10 mouse cellular contexts compared by ENCODE assay signal in genomic region chr12:35308537-35308936, GRCm38 (mm10).
DNase-seq lines count a peak whose midpoint lies in the region; ATAC-seq and TF ChIP-seq lines count a peak whose summit lies in the region.
"Had no signal": no experiment of that assay in that cellular context is flagged by ENCODE, and none has a peak within 500 bp of the region (broad histone marks: within the 10 kb centered on the region; RNA-seq: fewer than 3 reads in every experiment).

No protein-coding gene starts in this region.

- peak; percentile 17 for DNase-seq in thymus, postnatal 0 days (ENCODE audit: low spot score)
- no peak for DNase-seq in thymus, adult 2 months
- peak; percentile 26 for DNase-seq in embryo, embryonic 11 days
- DNase-seq in adrenal gland, postnatal 14 days = no peak
- no peak for DNase-seq in cerebellum, adult 9-11 months
- DNase-seq: lung, postnatal 14 days; thymus, postnatal 36 days had no signal

- no peak for ATAC-seq in intestine, postnatal 0 days
- no peak for ATAC-seq in intestine, embryonic 15.5 days

- TF ChIP-seq POLR2A in thymus, adult 2 months (IDR thresholded peaks at IDR 0.05; ENCODE audit: control insufficient read depth, extremely low read depth, insufficient read depth, low read length, poor library complexity) = no peak

- no peak overlapping the region for H3K9ac ChIP-seq in intestine, postnatal 0 days (ENCODE audit: low read depth, low read length)
- H3K9ac ChIP-seq in intestine, embryonic 15.5 days = no peak overlapping the region
- H3K9ac ChIP-seq: heart, embryonic 15.5 days had no signal

- no peak overlapping the region for H3K4me2 ChIP-seq in intestine, postnatal 0 days (replicated peaks; ENCODE audit: low read depth)
- no peak overlapping the region for H3K4me2 ChIP-seq in intestine, embryonic 15.5 days (replicated peaks)
- H3K4me2 ChIP-seq: heart, embryonic 15.5 days had no signal

- H3K4me1 ChIP-seq in intestine, postnatal 0 days (replicated peaks; ENCODE audit: control insufficient read depth, insufficient read depth, low read length) = no peaks in the 10 kb centered on the region
- H3K4me1 ChIP-seq in intestine, embryonic 15.5 days (replicated peaks) = no peaks in the 10 kb centered on the region
- H3K4me1 ChIP-seq in thymus, adult 2 months (replicated peaks; ENCODE audit: control insufficient read depth, insufficient read depth, low read length) = no peaks in the 10 kb centered on the region

- no peak overlapping the region for H3K27ac ChIP-seq in intestine, postnatal 0 days (ENCODE audit: low read depth, low read length)
- no peak overlapping the region for H3K27ac ChIP-seq in intestine, embryonic 15.5 days
- H3K27ac ChIP-seq in thymus, adult 2 months (ENCODE audit: control insufficient read depth, insufficient read depth, low read length) = no peak overlapping the region
- H3K27ac ChIP-seq: heart, embryonic 15.5 days had no signal

- TF ChIP-seq CTCF in intestine, postnatal 0 days (IDR thresholded peaks at IDR 0.05; ENCODE audit: low read depth) = peak; percentile 56
- no peak for TF ChIP-seq CTCF in thymus, adult 2 months (IDR thresholded peaks at IDR 0.05; ENCODE audit: borderline replicate concordance, control insufficient read depth, extremely low read depth, insufficient read depth, low read length, poor library complexity)

- H3K27me3 ChIP-seq in intestine, postnatal 0 days (replicated peaks; ENCODE audit: control insufficient read depth, insufficient read depth, low read length) = no peaks in the 10 kb centered on the region
- no peaks in the 10 kb centered on the region for H3K27me3 ChIP-seq in intestine, embryonic 15.5 days (replicated peaks)
- no peaks in the 10 kb centered on the region for H3K27me3 ChIP-seq in thymus, adult 2 months (ENCODE audit: control insufficient read depth, insufficient read depth, low read length)
- H3K27me3 ChIP-seq: heart, embryonic 15.5 days had no signal

- no peak overlapping the region for H3K4me3 ChIP-seq in intestine, postnatal 0 days (ENCODE audit: low read depth, low read length)
- H3K4me3 ChIP-seq in intestine, embryonic 15.5 days (replicated peaks) = no peak overlapping the region
- H3K4me3 ChIP-seq in thymus, adult 2 months (ENCODE audit: control insufficient read depth, insufficient read depth, low read length) = no peak overlapping the region
- H3K4me3 ChIP-seq: heart, embryonic 15.5 days had no signal

- H3K36me3 ChIP-seq in intestine, postnatal 0 days (ENCODE audit: control insufficient read depth, insufficient read depth) = no peaks in the 10 kb centered on the region
- H3K36me3 ChIP-seq in intestine, embryonic 15.5 days = no peaks in the 10 kb centered on the region
- H3K36me3 ChIP-seq in thymus, adult 2 months (ENCODE audit: control insufficient read depth, insufficient read depth, low read length) = no peaks in the 10 kb centered on the region
- H3K36me3 ChIP-seq: heart, embryonic 15.5 days had no signal

- no peaks in the 10 kb centered on the region for H3K9me3 ChIP-seq in intestine, postnatal 0 days (ENCODE audit: control insufficient read depth)
- H3K9me3 ChIP-seq in intestine, embryonic 15.5 days = no peaks in the 10 kb centered on the region
- H3K9me3 ChIP-seq: heart, embryonic 15.5 days had no signal

Comparison
In these comparisons a context has a peak if more than half of its experiments do, and no peak if none do; other contexts are left out.
1. DNase-seq: peak in thymus, postnatal 0 days (single experiment) and embryo, embryonic 11 days (single experiment); none in thymus, adult 2 months (single experiment), adrenal gland, postnatal 14 days (single experiment) and cerebellum, adult 9-11 months (single experiment).